Mouse (Mus musculus) gastrocnemius, postnatal 10 days (tissue): ENCODE measurements around the gene Slc8b1. TPM values are rescaled to one million over a fixed set of nuclear protein-coding genes. Genes with fewer than 3 reads are reported as not detected.

ENCODE experiments used
- DNase-seq: peaks from one replicate; pipeline ENCODE4 v3.0.0; 2021; ENCODE audit warnings: mixed read lengths
- long read RNA-seq, 2 experiments: library from polyadenylated mRNA; stranded (forward); transcript quantifications; one replicate each; pipeline ENCODE4 v2.0.0; 2021
- total RNA-seq, 2 experiments: library from RNA; stranded (reverse); gene quantifications; 2 replicates each; pipeline ENCODE4 v1.2.3; 2021

Slc8b1 gene
- 10 to 100 TPM; 15.1 to 20.0 TPM for total RNA-seq
- long read RNA-seq, experiment 1, transcript Slc8b1-201 (16 exons, 2,898 nt) = major isoform, 11 of 39 reads
- long read RNA-seq, experiment 1, partial matches to known transcripts = 2 of 39 reads
- long read RNA-seq, experiment 1, other reads (novel, unspliced or antisense) = 24 of 39 reads
- long read RNA-seq, experiment 2, transcript Slc8b1-201 (16 exons, 2,898 nt) = major isoform, 7 of 40 reads
- long read RNA-seq, experiment 2, partial matches to known transcripts = 1 of 40 reads
- long read RNA-seq, experiment 2, other reads (novel, unspliced or antisense) = 31 of 40 reads

GRCm38 (mm10) chr5:120510982-120511642 is at the start of gene Slc8b1:
Gene Slc8b1, plus strand, starts transcription at chr5:120511168.
- DNase-seq = peak; percentile 98

- DNase-seq = no peak
These were observed 49.1 kb upstream of the Slc8b1 start for GRCm38 (mm10) chr5:120461902-120462301.

- DNase-seq = no peak
These were observed 46.6 kb upstream of the Slc8b1 start for GRCm38 (mm10) chr5:120464321-120464720.

GRCm38 (mm10) chr5:120465062-120465461 is 45.9 kb upstream of the Slc8b1 start:
- DNase-seq = peak; percentile 47

GRCm38 (mm10) chr5:120465860-120466259 is 45.1 kb upstream of the Slc8b1 start:
- no peak for DNase-seq

GRCm38 (mm10) chr5:120467026-120467425 is 43.9 kb upstream of the Slc8b1 start:
- DNase-seq = no peak

- no peak for DNase-seq
These were observed 42.6 kb upstream of the Slc8b1 start for GRCm38 (mm10) chr5:120468336-120468735.

- DNase-seq = no peak
These were observed 42.1 kb upstream of the Slc8b1 start for GRCm38 (mm10) chr5:120468830-120469229.

- no peak for DNase-seq
These were observed 39.4 kb upstream of the Slc8b1 start for GRCm38 (mm10) chr5:120471538-120471937.

- no peak for DNase-seq
These were observed 38.2 kb upstream of the Slc8b1 start, which contains the start of gene Sdsl for GRCm38 (mm10) chr5:120472770-120473169. Gene Sdsl, minus strand, starts transcription at chr5:120472810.

GRCm38 (mm10) chr5:120473361-120473760 is 37.6 kb upstream of the Slc8b1 start:
- DNase-seq = no peak

- DNase-seq = no peak
These were observed 35.1 kb upstream of the Slc8b1 start for GRCm38 (mm10) chr5:120475861-120476260.

GRCm38 (mm10) chr5:120476296-120476695 is 34.7 kb upstream of the Slc8b1 start, which contains the start of gene Sds:
Gene Sds, plus strand, starts transcription at chr5:120476526.
- DNase-seq = no peak

GRCm38 (mm10) chr5:120477993-120478392 is 33.0 kb upstream of the Slc8b1 start:
- DNase-seq = no peak

- DNase-seq = no peak
These were observed 31.4 kb upstream of the Slc8b1 start for GRCm38 (mm10) chr5:120479538-120479937.

GRCm38 (mm10) chr5:120481205-120481604 is 29.8 kb upstream of the Slc8b1 start:
- no peak for DNase-seq

GRCm38 (mm10) chr5:120483399-120483798 is 27.6 kb upstream of the Slc8b1 start:
- DNase-seq = no peak

GRCm38 (mm10) chr5:120487844-120488243 is 23.1 kb upstream of the Slc8b1 start:
- no peak for DNase-seq

GRCm38 (mm10) chr5:120490679-120491192 is 20.2 kb upstream of the Slc8b1 start:
- no peak for DNase-seq

- DNase-seq = peak; percentile 58
These were observed 18.5 kb upstream of the Slc8b1 start for GRCm38 (mm10) chr5:120492437-120492836.

GRCm38 (mm10) chr5:120493440-120493839 is 17.5 kb upstream of the Slc8b1 start:
- DNase-seq = no peak

GRCm38 (mm10) chr5:120493873-120494395 is 17.0 kb upstream of the Slc8b1 start:
- no peak for DNase-seq

- DNase-seq = no peak
These were observed 15.8 kb upstream of the Slc8b1 start for GRCm38 (mm10) chr5:120495064-120495702.
